Mouse (Mus musculus): ENCODE measurements around the gene Ncapd2.
"Not testable (repeated sequence)": the region's sequence is repeated elsewhere in the genome, so short reads cannot be mapped to it uniquely, and the experiment has no call there.

The Ncapd2 gene

DNA sequence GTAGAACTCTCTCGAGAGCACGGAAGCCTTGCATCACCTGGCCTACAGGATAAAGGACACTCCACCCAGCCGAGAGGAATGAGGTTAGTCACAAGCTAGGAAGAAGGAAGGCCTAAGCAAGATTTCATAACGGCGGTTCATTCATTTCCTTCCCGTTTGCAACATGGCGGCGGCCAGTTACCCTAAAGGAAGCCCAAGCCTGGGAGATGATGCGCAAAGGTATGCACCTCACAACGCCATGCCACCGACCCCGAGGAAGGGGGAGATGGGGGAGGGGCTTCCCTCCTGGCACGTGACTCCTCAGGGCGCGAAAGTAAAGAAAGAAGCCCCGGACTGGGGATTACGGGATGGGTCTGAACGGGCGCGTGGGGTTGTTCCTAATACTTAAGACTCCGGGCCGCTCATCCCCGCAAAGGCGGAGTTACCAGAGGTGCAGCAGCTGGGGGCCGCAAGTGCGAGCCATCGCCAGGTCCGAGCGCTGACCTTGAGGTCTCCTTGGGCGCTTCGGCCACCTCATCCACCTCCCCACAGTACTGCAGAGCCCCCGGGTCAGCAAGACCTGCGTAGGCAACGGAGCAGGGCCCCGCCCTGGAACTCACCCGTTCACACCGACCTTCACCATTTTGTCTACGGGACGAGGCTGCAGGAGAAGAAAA lies 26.7 kb downstream of the Ncapd2 start:
- DNase-seq (ENCODE audit: low spot score) = peak; percentile 88

DNA sequence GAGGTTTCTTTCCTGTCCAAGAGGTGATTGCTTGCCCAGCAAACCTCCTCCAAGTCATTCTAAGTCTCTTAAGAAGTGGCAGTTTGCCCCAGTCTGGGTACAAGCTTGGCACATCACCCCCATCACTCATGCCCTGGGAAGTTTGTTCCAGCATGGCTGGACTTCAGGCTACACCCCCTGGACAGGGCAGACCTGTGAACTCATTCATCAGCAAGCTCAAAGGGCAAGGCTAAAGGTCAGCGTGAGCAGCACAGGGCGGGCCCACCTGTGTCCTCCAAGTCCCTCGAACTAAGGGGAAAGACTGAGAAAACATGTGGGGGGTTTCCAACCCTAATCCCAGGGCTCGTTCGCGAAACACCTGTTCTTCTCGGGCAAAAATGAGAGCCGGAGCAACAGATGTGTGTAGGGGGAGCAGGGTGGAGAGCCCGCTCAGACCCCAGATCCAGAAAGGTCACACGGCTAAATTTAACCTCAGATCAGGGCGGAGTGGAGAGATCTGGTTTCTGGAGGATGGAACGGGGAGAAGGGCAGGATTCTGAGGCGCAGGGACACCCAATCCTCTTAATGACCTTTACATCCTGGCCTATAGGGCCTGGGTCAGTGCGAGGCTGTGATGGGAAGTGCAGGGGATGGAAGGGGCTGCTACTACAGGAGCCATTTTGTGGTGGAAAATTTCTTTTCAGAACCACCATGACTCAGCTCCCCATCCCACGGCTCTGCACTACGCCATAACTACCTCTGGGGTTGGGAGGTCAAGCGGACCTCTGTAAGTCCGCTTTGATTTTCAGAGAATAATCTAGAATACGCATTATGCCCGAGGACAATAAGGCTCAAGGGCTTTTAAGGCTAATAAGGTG lies 27.5 kb downstream of the Ncapd2 start:
- DNase-seq (ENCODE audit: low spot score) = peak; percentile 80

DNA sequence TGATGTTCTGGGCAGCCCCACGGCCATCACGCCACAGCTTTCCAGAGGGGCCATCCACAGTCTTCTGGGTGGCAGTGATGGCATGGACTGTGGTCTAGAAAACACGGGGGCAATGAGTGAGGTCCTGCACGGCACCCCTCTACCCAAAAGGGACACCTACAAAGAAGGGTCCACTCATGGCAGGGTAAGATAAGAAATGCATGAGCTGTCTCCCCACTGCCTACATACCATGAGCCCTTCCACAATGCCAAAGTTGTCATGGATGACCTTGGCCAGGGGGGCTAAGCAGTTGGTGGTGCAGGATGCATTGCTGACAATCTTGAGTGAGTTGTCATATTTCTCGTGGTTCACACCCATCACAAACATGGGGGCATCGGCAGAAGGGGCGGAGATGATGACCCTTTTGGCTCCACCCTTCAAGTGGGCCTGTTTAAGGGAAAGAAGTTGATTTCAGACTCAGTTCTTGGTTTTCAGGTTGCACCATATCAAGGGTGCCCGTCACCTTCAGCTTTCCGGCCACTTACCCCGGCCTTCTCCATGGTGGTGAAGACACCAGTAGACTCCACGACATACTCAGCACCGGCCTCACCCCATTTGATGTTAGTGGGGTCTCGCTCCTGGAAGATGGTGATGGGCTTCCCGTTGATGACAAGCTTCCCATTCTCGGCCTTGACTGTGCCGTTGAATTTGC lies 28.7 kb downstream of the Ncapd2 start:
- not testable (repeated sequence) for DNase-seq (ENCODE audit: low spot score)

DNA sequence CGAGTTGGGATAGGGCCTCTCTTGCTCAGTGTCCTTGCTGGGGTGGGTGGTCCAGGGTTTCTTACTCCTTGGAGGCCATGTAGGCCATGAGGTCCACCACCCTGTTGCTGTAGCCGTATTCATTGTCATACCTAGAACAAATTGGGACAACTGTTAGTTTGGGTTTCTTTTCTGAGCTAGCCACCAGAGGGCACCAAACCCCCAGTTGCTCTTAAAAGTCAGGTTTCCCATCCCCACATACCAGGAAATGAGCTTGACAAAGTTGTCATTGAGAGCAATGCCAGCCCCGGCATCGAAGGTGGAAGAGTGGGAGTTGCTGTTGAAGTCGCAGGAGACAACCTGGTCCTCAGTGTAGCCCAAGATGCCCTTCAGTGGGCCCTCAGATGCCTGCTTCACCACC lies 29.5 kb downstream of the Ncapd2 start:
- peak; percentile 58 for DNase-seq (ENCODE audit: low spot score)

DNA sequence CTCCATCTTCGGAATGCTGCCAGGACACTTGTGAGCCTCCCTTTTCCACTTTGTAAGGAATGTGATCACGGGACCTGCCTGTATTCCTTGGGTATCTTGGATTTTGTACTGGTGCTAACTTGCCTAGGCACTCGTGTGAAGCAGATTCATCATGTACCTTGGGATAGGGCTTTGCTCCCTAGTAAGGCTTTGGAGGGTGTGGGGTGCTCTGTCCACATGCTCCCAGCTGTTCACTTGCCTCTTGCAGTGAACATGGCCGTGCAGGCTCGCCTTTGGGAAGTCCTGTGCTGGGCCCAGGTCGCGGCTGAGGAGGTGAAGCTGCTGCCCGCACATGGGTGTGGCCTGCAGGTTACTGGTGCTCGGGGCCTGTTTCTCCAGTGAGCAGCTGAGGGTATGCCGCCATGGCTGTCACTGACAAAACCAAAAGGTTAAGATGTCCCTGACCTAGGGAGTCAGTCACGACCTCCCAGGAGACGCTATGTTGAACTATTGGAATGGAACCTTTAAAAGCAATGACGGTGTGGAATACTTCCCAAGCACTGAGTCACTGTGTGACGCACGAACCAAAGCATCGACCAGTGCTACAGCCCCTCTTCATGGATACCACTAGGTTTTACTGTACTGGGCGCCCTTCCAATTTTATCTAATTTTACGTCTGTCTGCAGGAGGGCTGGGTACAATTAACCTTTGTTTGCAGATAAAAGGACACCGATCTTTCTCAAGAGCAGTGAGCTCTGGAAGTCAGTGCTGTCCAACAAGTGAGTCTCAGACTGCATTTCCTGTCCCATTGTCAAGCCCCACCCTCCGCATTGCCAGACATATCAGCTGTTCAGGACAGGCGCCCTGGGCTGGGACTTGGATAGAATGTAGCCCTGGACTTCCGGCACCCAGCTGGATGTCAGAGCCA lies 30.4 kb downstream of the Ncapd2 start:
- DNase-seq (ENCODE audit: low spot score) = peak; percentile 85

DNA sequence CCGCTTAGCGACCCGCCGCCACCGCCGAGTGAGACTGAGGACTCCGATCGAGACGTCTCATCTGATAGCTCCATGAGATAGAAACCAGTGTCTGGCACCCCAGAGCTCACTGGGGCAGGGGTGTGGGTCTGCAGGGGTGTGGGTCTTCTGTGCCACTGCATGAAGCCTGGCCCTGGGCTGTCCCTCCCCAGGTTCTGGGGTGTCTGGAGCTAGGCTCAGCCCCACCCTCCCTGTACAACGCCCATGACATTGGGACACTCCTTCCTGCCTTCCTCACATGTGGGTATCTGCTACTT lies 31.0 kb downstream of the Ncapd2 start:
- no peak for DNase-seq (ENCODE audit: low spot score)

DNA sequence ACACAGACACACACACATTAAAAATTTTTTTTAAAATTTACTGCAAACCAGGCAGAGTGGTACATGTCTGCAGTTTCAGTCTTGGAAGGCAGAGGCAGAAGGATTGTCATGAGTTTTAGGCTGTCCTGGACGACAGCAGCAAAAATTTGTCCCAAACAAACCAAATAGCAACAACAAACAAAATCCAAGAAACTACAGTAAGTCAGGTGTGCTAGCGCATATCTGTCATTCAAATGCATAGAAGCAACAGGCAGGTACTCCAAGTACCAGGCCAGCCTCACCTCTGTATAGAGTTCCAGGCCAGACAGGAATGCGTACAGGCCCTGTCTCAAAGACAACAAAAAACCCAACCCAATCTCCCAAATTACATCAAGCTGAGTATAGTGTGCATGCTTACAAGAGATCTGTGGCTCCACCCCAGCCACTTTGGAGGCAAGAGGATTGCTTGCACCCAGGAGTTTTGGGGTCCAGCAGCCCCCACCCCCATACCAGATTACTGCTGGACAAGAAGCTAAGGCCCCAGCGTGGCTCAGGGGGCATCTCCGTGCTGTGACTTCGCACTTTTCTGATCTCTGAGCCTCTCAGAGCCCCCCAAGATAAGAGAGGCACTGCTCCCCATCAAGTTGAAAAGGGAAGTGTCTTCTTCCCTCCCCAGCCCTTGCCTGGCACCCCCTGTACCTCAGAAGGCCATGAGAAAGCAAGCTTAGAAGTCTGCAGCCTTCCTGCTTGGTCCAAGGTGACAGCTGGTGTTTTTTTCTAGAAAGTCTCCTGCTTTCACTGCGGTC lies 31.5 kb downstream of the Ncapd2 start:
- no peak for DNase-seq (ENCODE audit: low spot score)

DNA sequence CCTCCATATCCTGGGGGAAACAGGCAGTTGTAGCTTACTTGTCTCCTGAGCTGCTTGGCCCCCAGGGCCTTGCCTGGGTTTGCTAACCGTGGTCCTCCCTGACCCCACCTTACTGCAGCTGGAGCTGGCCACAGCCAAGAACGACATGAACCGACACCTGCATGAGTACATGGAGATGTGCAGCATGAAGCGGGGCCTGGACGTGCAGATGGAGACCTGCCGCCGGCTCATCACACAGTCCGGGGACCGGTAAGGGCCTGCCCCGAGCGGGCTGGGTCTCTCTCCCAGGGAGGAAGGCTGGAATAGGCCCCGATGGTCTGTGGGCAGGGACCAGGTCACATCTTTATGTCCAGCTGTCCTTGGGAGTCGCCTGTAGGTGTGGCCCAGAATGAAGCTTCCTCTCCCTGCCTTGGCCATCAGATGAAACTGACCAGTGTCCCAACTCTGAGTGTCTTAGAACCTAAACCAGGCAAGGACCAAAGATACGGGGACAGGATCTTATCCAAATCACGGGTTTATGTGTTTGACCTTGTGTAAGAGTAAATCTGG lies 32.5 kb downstream of the Ncapd2 start:
- DNase-seq (ENCODE audit: low spot score) = no peak

DNA sequence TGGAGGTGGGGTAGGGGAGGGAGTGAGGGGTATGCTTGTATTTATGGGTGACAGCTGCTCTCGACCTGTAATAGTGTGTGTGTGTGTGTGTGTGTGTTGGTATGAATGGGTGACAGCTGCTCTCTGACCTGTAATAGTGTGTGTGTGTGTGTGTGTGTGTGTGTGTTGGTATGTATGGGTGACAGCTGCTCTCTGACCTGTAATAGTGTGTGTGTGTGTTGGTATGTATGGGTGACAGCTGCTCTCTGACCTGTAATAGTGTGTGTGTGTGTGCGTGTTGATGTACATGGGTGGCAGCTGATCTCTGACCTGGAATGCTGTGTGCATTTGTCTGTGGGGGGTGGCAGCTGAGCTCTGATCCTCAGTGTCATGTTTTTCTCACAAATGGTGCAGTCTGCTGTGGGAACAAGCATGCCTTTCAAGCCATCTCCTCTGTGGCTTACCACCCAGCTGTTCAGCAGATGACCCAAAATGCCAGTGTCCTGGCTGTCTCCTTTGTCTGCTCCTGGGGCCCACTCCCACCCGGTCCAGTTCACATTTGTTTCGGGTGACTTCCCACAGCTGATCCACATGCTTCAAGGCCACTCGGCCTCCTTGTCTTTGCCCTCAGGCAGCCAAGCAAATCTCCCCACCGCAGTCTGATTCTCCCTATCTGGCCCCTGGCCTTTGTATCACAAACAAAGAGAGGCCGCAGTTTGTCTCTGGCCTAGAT lies 34.4 kb downstream of the Ncapd2 start:
- no peak for DNase-seq (ENCODE audit: low spot score)

DNA sequence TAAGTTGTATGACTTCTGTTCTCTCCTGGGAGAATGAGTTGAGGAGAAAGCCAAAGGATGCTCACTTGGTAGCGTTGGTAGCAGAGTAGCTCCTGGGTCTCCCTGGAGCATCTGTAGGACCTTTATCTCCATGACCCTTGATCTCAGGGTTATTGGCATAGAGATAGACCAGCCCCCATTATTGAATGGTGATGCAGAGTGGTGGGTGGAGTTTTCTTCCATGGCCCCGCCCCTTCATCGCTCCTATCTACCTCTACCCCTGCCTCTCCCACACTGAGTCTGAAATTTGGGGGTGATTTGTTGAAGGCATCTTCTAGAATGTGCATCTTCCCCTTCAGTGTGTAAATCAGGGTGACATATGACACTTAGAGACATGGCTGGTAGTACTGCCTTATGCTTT lies 35.0 kb downstream of the Ncapd2 start:
- DNase-seq (ENCODE audit: low spot score) = no peak

DNA sequence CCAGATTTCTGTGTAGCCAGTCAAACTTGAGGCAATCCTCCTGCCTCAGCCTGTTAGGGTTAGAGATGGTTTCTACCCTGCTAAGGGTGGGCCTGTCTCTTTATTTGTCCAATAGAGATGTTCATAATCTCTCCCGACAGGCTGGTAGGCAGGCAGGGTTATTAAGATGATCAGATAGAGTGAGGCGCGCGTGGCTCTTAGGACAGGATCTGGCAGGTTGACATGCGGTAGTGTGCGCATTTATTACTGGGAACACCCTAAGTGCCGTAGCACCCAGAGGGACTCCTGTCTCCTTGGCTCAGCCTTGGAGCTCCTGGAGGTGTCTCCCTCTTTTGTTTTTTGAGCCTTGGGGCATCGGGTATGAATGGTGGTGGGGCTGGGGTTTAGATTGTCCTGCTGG lies 36.2 kb downstream of the Ncapd2 start:
- DNase-seq (ENCODE audit: low spot score) = no peak

DNA sequence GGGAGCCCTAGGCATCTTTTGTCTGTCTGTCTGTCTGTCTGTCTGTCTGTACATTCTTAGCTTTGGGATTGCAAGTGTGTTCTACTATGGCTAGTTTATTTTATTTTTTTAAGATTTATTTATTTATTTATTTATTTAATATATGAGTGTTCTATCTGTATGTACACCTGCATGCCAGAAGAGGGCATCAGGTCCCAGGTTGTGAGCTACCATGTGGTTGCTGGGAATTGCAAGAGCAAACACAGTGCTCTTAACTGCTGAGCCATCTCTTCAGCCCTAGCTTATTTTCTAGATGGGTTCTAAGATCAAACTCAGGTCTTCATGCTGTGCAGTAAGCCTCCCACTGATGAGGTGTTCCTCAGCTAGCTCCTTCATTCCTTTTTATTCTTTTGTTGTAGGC lies 37.0 kb downstream of the Ncapd2 start:
- no peak for DNase-seq (ENCODE audit: low spot score)

DNA sequence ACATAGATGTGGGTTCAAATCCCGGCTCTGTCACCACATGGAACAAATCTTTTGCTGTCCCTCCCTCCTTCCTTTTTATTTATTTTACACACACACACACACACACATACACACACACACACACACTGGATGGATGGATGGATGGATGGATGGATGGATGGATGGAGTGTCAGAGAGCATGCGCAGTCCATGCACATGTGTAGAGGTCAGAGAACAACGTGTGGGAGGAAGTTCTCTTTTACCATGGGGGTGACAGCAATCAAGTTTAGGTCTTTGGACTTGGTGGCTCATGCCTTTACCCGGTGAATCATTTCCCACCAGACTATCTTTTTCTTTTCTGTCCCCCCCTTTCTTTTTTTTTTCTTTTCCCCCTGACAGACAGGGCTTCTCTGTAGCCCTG lies 37.8 kb downstream of the Ncapd2 start:
- DNase-seq (ENCODE audit: low spot score) = no peak

DNA sequence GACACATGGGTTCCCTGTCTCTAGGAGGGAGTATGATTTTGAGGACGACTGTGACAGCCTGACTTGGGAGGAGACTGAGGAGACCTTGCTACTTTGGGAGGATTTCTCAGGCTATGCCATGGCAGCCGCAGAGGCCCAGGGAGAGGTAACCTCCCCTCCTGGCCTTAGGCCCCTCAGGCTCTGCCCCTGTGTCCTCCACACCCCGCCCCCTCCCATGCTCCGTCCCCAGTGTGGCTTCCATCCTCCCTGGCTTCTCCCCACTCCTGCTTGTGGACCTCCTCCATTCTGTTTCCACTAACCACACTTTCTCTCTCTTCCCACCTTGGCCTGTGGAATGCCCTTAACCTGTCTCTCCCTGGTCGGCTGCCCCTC lies 38.5 kb downstream of the Ncapd2 start:
- DNase-seq (ENCODE audit: low spot score) = no peak

DNA sequence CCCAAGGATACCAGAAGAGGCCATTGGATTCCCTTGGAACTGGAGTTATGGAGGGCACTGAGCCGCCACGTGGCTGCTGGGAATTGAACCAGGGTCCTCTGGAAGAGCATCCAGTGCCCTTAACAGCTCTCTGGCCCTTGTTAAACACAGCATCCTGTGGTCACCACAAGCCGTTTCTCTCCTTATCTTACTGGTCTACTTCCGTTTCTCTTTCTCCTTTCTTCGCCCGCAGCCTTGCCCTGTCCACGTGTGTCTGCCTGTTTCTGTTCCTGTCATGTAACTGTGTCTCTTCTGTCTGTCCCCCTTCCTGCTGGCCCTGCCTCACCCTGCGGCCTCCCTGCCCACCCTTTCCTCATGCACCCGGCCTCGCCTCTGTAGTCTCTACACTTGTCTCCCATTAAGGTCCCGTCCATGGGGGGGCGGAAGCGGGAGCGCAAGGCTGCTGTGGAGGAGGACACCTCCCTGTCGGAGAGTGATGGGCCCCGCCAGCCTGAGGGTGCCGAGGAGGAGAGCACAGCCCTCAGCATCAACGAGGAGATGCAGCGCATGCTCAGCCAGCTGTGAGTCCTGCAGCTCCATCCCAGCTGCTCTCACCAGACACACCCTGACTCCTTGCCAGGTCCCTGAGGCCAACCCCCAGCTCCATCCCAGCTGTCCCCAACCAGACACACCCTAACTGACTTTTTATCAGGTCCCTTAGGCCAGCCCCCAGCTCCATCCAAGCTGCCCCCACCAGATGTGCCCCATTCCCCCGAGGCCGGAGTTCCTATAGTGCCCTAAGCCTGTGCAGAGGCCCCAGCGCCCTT lies 39.1 kb downstream of the Ncapd2 start:
- no peak for DNase-seq (ENCODE audit: low spot score)

DNA sequence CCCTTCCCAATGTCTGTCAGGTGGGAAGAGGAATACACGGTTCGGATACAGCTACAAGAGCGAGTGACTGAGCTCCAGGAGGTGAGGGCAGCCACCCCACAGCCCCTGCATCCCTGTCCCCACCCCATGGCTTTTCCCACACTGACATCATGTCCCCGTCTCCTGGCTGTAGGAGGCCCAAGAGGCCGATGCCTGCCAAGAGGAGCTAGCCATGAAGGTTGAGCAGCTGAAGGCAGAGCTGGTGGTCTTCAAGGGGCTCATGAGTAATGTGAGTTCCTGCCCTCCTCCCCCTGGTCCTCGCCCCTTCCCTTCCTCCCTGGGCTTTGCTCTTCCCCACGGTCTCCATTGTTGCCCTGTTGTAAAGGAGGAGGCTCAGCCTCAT lies 41.9 kb downstream of the Ncapd2 start:
- no peak for DNase-seq (ENCODE audit: low spot score)

DNA sequence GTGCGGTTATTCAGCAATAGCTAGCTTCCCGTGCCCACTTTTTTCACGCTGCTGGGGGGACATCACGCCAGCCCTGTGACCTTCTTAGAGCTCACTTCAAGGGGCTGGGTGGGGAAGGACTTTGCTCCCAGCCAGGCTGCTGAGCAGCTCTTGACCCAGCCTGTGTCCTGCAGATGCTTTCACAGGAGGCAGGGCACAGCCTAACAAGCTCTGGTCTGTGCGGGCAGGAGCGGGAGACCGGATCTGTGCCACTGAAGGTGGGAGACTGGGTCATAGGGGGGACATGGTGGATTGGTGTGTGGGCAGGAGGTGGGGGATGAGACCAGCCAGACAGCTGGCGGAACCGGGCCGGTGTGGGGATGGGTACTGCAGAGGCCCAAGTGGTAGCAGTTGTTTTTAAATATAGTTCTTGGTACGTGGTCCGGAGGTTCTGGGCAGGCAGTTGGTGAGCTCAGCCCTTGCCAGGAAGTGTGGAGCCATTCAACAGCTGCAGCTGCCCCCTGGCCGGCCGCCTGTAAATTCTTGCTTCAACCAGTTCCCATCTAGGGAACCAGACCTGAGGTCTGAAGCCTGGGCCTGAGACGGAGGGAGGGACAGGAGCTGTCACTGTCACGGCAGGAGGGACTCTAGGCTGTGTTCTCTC lies 42.5 kb downstream of the Ncapd2 start:
- DNase-seq (ENCODE audit: low spot score) = no peak

DNA sequence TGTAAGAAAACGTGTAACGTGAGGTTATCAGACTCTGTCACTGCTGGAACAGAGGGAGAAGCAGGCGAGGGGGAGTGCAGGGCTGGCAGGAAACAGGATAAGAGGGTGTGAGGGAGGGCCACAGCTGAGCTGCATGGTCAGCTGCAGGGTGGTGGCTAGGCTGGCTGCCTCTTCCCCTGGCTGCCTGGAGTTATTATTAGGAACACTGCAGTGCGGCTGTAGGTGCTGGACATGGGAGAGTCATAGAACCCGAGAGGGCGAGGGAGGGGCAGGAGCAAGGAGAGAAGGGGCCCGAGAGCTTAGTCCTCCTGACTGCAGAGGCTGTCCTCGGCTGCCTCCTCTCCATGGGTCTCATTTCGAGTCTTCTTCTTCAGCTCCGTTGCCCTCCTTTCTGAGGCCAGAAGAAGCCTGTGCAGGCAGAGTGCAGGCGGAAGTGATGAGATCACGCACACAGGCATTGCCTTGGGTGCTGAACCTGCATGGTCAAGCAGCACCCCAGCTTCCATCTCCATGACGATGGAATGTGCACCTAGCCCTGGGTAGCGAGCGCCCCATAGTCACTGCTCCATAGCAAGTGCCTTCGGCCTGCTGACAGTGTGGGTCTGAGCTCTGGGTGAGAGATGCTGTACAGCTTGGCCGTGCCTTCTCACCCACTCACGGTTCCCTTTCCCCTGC lies 43.1 kb downstream of the Ncapd2 start:
- DNase-seq (ENCODE audit: low spot score) = no peak

DNA sequence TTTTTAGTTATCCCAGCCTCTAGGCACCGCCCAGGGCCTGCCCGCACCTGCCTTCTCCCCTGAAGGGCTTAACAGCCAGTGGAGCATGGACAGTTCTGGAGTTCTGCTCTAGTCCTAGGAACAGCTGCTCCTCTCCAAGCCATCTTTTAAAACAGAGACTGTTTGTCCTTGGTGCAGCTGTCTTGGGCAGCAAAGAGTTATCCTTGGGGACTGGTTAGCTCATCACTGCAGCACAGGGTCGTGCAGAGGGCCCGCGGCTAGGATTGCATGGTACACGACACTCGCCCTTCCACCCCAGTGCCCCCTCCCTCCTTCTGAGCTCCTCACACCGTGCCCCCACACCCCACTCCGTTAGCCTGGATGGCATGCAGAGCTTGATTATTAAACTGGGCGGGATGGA lies 44.2 kb downstream of the Ncapd2 start:
- no peak for DNase-seq (ENCODE audit: low spot score)
